Mouse (Mus musculus): ENCODE data around the gene Rpl18. TPM values are rescaled to one million over a fixed set of nuclear protein-coding genes. Genes with fewer than 3 reads are reported as not detected.

Rpl18 gene
- polyA plus RNA-seq, 1 experiment from 2014 or later = 1,469 TPM

GRCm38 (mm10) chr7:45765995-45766394, 50.7 kb downstream of the Rpl18 start:
- Histone ChIP-seq H3K27me3 (replicated peaks; ENCODE audit: control insufficient read depth, insufficient read depth, low read length) (0 out of 2 replicates have a peak, but pooled peaks cover 2% of the 10 kb centered on the region), H3K4me2 (no peak overlapping the region), H3K9ac (ENCODE audit: low read depth, low read length) (no peak overlapping the region), H3K9me3 (ENCODE audit: control insufficient read depth, low read length) (no peaks in the 10 kb centered on the region), H3K4me1 (replicated peaks; ENCODE audit: control insufficient read depth, insufficient read depth, low read length) (no peaks in the 10 kb centered on the region), H3K36me3 (ENCODE audit: control insufficient read depth, insufficient read depth, low read length) (no peaks in the 10 kb centered on the region), H3K4me3 (ENCODE audit: low read depth, low read length) (no peak overlapping the region), H3K27ac (ENCODE audit: low read depth, low read length) (no peak overlapping the region)
- ATAC-seq (replicated peaks; ENCODE audit: low FRiP score) = no peak
- 55% methylated on average over 8 of the region's 8 CpGs for WGBS
- no peak for DNase-seq (ENCODE audit: low spot score)

DNA sequence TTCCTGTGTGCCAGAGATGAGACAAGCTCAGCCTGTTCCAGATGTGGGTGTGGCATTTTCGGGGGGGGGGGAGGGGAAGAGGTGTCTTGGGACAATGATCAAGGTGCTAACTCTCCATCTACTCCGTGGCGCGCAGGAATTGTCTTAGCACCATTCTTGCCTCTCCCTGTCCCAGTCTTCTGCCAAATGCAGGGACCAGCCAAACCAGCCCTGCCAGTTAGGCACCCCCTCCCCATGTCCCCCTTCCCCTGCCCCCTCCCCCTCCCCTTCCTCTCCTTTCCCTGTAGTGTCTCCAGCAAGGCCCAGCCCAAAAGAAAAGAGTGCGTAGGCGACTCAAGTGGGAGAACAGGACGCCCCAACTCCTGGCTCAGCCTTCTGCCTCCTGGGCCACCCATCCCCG, 51.5 kb downstream of the Rpl18 start:
- no peak for ATAC-seq (replicated peaks; ENCODE audit: low FRiP score)
- Histone ChIP-seq H3K9me3 (ENCODE audit: control insufficient read depth, low read length) (no peaks in the 10 kb centered on the region), H3K27me3 (replicated peaks; ENCODE audit: control insufficient read depth, insufficient read depth, low read length) (no peaks in the 10 kb centered on the region), H3K4me2 (no peak overlapping the region), H3K36me3 (ENCODE audit: control insufficient read depth, insufficient read depth, low read length) (no peaks in the 10 kb centered on the region), H3K4me3 (ENCODE audit: low read depth, low read length) (no peak overlapping the region), H3K27ac (ENCODE audit: low read depth, low read length) (no peak overlapping the region), H3K9ac (ENCODE audit: low read depth, low read length) (no peak overlapping the region), H3K4me1 (replicated peaks; ENCODE audit: control insufficient read depth, insufficient read depth, low read length) (no peaks in the 10 kb centered on the region)
- 50% methylated on average over 8 of the region's 8 CpGs for WGBS
- DNase-seq (ENCODE audit: low spot score) = no peak

GRCm38 (mm10) chr7:45767500-45767899, 52.2 kb downstream of the Rpl18 start:
- H3K4me2 ChIP-seq = no peak overlapping the region
- no peaks in the 10 kb centered on the region for H3K9me3 ChIP-seq (ENCODE audit: control insufficient read depth, low read length)
- H3K27ac ChIP-seq (ENCODE audit: low read depth, low read length) = no peak overlapping the region
- no peak overlapping the region for H3K9ac ChIP-seq (ENCODE audit: low read depth, low read length)
- ATAC-seq (replicated peaks; ENCODE audit: low FRiP score) (no peak), DNase-seq (ENCODE audit: low spot score) (no peak)
- H3K36me3 ChIP-seq (ENCODE audit: control insufficient read depth, insufficient read depth, low read length) = no peaks in the 10 kb centered on the region
- no peak overlapping the region for H3K4me3 ChIP-seq (ENCODE audit: low read depth, low read length)
- no peaks in the 10 kb centered on the region for H3K4me1 ChIP-seq (replicated peaks; ENCODE audit: control insufficient read depth, insufficient read depth, low read length)
- 85% methylated on average over 6 of the region's 6 CpGs for WGBS
- H3K27me3 ChIP-seq (replicated peaks; ENCODE audit: control insufficient read depth, insufficient read depth, low read length) = no peaks in the 10 kb centered on the region

Other genes starting within 250 kb of the Rpl18 start
- 190 and 212 TPM in 2 replicates for gene Bax, start 248.6 kb upstream of the Rpl18 start, polyA plus RNA-seq (2014; fragmentation: Nextera tagmentation; extraction: Ambion mirVana)
- gene Tulp2, start 233.6 kb upstream of the Rpl18 start, polyA plus RNA-seq (2014; fragmentation: Nextera tagmentation; extraction: Ambion mirVana) = 2.3 and 3.2 TPM in 2 replicates
- not detected in 2 replicates for gene Gm45808, start 228.6 kb upstream of the Rpl18 start, polyA plus RNA-seq (2014; fragmentation: Nextera tagmentation; extraction: Ambion mirVana)
- gene Dhdh, start 226.7 kb upstream of the Rpl18 start, polyA plus RNA-seq (2014; fragmentation: Nextera tagmentation; extraction: Ambion mirVana) = 4.9 and 5.8 TPM in 2 replicates
- 149 and 153 TPM in 2 replicates for gene Nucb1, start 205.1 kb upstream of the Rpl18 start, polyA plus RNA-seq (2014; fragmentation: Nextera tagmentation; extraction: Ambion mirVana)
- 61.6 and 62.0 TPM in 2 replicates for gene Ppp1r15a, start 189.2 kb upstream of the Rpl18 start, polyA plus RNA-seq (2014; fragmentation: Nextera tagmentation; extraction: Ambion mirVana)
- gene Plekha4, start 189.1 kb upstream of the Rpl18 start, polyA plus RNA-seq (2014; fragmentation: Nextera tagmentation; extraction: Ambion mirVana) = 0.64 and 0.89 TPM in 2 replicates
- 2.8 and 5.4 TPM in 2 replicates for gene Hsd17b14, start 160.6 kb upstream of the Rpl18 start, polyA plus RNA-seq (2014; fragmentation: Nextera tagmentation; extraction: Ambion mirVana)
- gene Bcat2, start 145.3 kb upstream of the Rpl18 start, polyA plus RNA-seq (2014; fragmentation: Nextera tagmentation; extraction: Ambion mirVana) = 84.7 and 90.1 TPM in 2 replicates
- gene Fgf21, start 100.0 kb upstream of the Rpl18 start, polyA plus RNA-seq (2014; fragmentation: Nextera tagmentation; extraction: Ambion mirVana) = 0.23 TPM in 1 of 2 replicates, not detected in the other
- not detected in 2 replicates for gene Fut1, start 98.2 kb upstream of the Rpl18 start, polyA plus RNA-seq (2014; fragmentation: Nextera tagmentation; extraction: Ambion mirVana)
- gene Izumo1, start 93.6 kb upstream of the Rpl18 start, polyA plus RNA-seq (2014; fragmentation: Nextera tagmentation; extraction: Ambion mirVana) = 0.21 and 0.22 TPM in 2 replicates
- 8.0 and 9.3 TPM in 2 replicates for gene Rasip1, start 88.0 kb upstream of the Rpl18 start, polyA plus RNA-seq (2014; fragmentation: Nextera tagmentation; extraction: Ambion mirVana)
- gene Mamstr, start 75.5 kb upstream of the Rpl18 start, polyA plus RNA-seq (2014; fragmentation: Nextera tagmentation; extraction: Ambion mirVana) = 0.69 and 0.73 TPM in 2 replicates
- gene Fut2, start 49.1 kb upstream of the Rpl18 start, polyA plus RNA-seq (2014; fragmentation: Nextera tagmentation; extraction: Ambion mirVana) = 0.08 TPM in 1 of 2 replicates, not detected in the other
- 0.23 TPM in 1 of 2 replicates, not detected in the other for gene Ntn5, start 31.4 kb upstream of the Rpl18 start, polyA plus RNA-seq (2014; fragmentation: Nextera tagmentation; extraction: Ambion mirVana)
- gene Sec1, start 21.1 kb upstream of the Rpl18 start, polyA plus RNA-seq (2014; fragmentation: Nextera tagmentation; extraction: Ambion mirVana) = 0.30 and 0.33 TPM in 2 replicates
- 1.0 and 1.2 TPM in 2 replicates for gene Car11, start 15.6 kb upstream of the Rpl18 start, polyA plus RNA-seq (2014; fragmentation: Nextera tagmentation; extraction: Ambion mirVana)
- 1.8 and 1.9 TPM in 2 replicates for gene Dbp, start 10.4 kb upstream of the Rpl18 start, polyA plus RNA-seq (2014; fragmentation: Nextera tagmentation; extraction: Ambion mirVana)
- gene Sphk2, start 2.5 kb downstream of the Rpl18 start, polyA plus RNA-seq (2014; fragmentation: Nextera tagmentation; extraction: Ambion mirVana) = 24.2 and 25.6 TPM in 2 replicates
- 0.77 and 1.1 TPM in 2 replicates for gene Fam83e, start 5.8 kb downstream of the Rpl18 start, polyA plus RNA-seq (2014; fragmentation: Nextera tagmentation; extraction: Ambion mirVana)
- gene Spaca4, start 10.4 kb downstream of the Rpl18 start, polyA plus RNA-seq (2014; fragmentation: Nextera tagmentation; extraction: Ambion mirVana) = not detected in 2 replicates
- 0.30 and 0.45 TPM in 2 replicates for gene Lmtk3, start 68.3 kb downstream of the Rpl18 start, polyA plus RNA-seq (2014; fragmentation: Nextera tagmentation; extraction: Ambion mirVana)
- gene Sult2b1, start 69.2 kb downstream of the Rpl18 start, polyA plus RNA-seq (2014; fragmentation: Nextera tagmentation; extraction: Ambion mirVana) = 0.65 and 0.70 TPM in 2 replicates
- gene Cyth2, start 99.1 kb downstream of the Rpl18 start, polyA plus RNA-seq (2014; fragmentation: Nextera tagmentation; extraction: Ambion mirVana) = 67.2 and 69.1 TPM in 2 replicates
- 0.40 and 0.74 TPM in 2 replicates for gene Kcnj14, start 109.3 kb downstream of the Rpl18 start, polyA plus RNA-seq (2014; fragmentation: Nextera tagmentation; extraction: Ambion mirVana)
- gene Grwd1, start 115.5 kb downstream of the Rpl18 start, polyA plus RNA-seq (2014; fragmentation: Nextera tagmentation; extraction: Ambion mirVana) = 101 and 106 TPM in 2 replicates
- gene Kdelr1, start 157.3 kb downstream of the Rpl18 start, polyA plus RNA-seq (2014; fragmentation: Nextera tagmentation; extraction: Ambion mirVana) = 54.8 and 60.7 TPM in 2 replicates
- gene Grin2d, start 162.9 kb downstream of the Rpl18 start, polyA plus RNA-seq (2014; fragmentation: Nextera tagmentation; extraction: Ambion mirVana) = 0.13 and 0.23 TPM in 2 replicates
- 1.0 and 1.3 TPM in 2 replicates for gene Syngr4, start 181.3 kb downstream of the Rpl18 start, polyA plus RNA-seq (2014; fragmentation: Nextera tagmentation; extraction: Ambion mirVana)
- gene Tmem143, start 181.5 kb downstream of the Rpl18 start, polyA plus RNA-seq (2014; fragmentation: Nextera tagmentation; extraction: Ambion mirVana) = 4.0 and 5.8 TPM in 2 replicates
- gene Emp3, start 205.9 kb downstream of the Rpl18 start, polyA plus RNA-seq (2014; fragmentation: Nextera tagmentation; extraction: Ambion mirVana) = 91.8 and 99.6 TPM in 2 replicates
- 2.4 and 4.3 TPM in 2 replicates for gene Ccdc114, start 208.6 kb downstream of the Rpl18 start, polyA plus RNA-seq (2014; fragmentation: Nextera tagmentation; extraction: Ambion mirVana)

All from liver, embryonic 11.5 days (tissue).